Mouse (Mus musculus) embryonic facial prominence, embryonic 15.5 days (tissue): ENCODE results near the gene Scd4. TPM values are rescaled to one million over a fixed set of nuclear protein-coding genes. Genes with fewer than 3 reads are reported as not detected.
"Not testable (repeated sequence)": the region's sequence is repeated elsewhere in the genome, so short reads cannot be mapped to it uniquely, and the experiment has no call there.

Source experiments
- ATAC-seq: fragments of 200-750 bp; cut with Nextera tagmentation; 2 replicates; pipeline ENCODE4 v1.8.0; 2017; ENCODE audit warnings: low read depth, moderate TSS enrichment; ENCODE audit not compliant: insufficient number of reproducible peaks, low FRiP score, low TSS enrichment
- H3K27ac ChIP-seq: fragments of 300-500 bp; sonication (generic); replicated peaks from 2 replicates; pipeline ENCODE4 v1.5.1; 2015; ENCODE audit warnings: mild to moderate bottlenecking, inconsistent platforms
- H3K27me3 ChIP-seq: fragments of 300-500 bp; sonication (generic); 2 replicates; pipeline ENCODE4 v1.6.1; 2015; ENCODE audit warnings: inconsistent platforms
- H3K36me3 ChIP-seq: fragments of 300-500 bp; sonication (generic); 2 replicates; pipeline ENCODE4 v1.6.1; 2015; ENCODE audit warnings: mild to moderate bottlenecking, inconsistent platforms
- H3K4me1 ChIP-seq: fragments of 300-500 bp; sonication (generic); 2 replicates; pipeline ENCODE4 v1.6.1; 2015; ENCODE audit warnings: inconsistent platforms
- H3K4me2 ChIP-seq: fragments of 300-500 bp; sonication (generic); replicated peaks from 2 replicates; pipeline ENCODE4 v1.6.1; 2015; ENCODE audit warnings: mild to moderate bottlenecking, inconsistent platforms
- H3K4me3 ChIP-seq: fragments of 300-500 bp; sonication (generic); replicated peaks from 2 replicates; pipeline ENCODE4 v1.5.1; 2015; ENCODE audit warnings: mild to moderate bottlenecking, inconsistent platforms
- H3K9ac ChIP-seq: fragments of 300-500 bp; sonication (generic); 2 replicates; pipeline ENCODE4 v1.6.1; 2015; ENCODE audit warnings: inconsistent platforms
- H3K9me3 ChIP-seq: fragments of 300-500 bp; sonication (generic); replicated peaks from 2 replicates; pipeline ENCODE4 v1.6.1; 2016; ENCODE audit warnings: inconsistent platforms
- WGBS: fragments of 180-500 bp; shearing (Covaris S2); methylation state at CpG from one replicate; pipeline ENCODE4 v1.1.7; 2015; 5-methylcytosine and 5-hydroxymethylcytosine counted together
- polyA plus RNA-seq: library from polyadenylated mRNA; unstranded; fragments of >200 nt; fragmentation: Nextera tagmentation; extraction: Ambion mirVana; gene quantifications from 2 replicates; pipeline ENCODE4 v1.2.1, GENCODE M21; 2015

Scd4 gene
- polyA plus RNA-seq, 1 experiment from 2014 or later, result 0.39 TPM

GRCm38 (mm10) chr19:44363529-44363928 is 30.6 kb downstream of the Scd4 start:
- 24% methylated on average over 13 of the region's 13 CpGs for WGBS
- Histone ChIP-seq H3K36me3 (no peaks in the 10 kb centered on the region), H3K4me2 (no peak overlapping the region)

GRCm38 (mm10) chr19:44364029-44364428 is 31.1 kb downstream of the Scd4 start:
- no peak overlapping the region for H3K27ac ChIP-seq
- H3K4me2 ChIP-seq, result no peak overlapping the region
- 0 out of 2 replicates have a peak, but pooled peaks cover under 1% of the 10 kb centered on the region for H3K4me1 ChIP-seq
- H3K27me3 ChIP-seq, result no peaks in the 10 kb centered on the region
- no peaks in the 10 kb centered on the region for H3K36me3 ChIP-seq
- 78% methylated on average over 8 of the region's 8 CpGs for WGBS
- no peak overlapping the region for H3K9ac ChIP-seq
- ATAC-seq, result no peak
- no peaks in the 10 kb centered on the region for H3K9me3 ChIP-seq
- H3K4me3 ChIP-seq, result no peak overlapping the region

More at GRCm38 (mm10) chr19:44363529-44363928, 30.6 kb downstream of the Scd4 start:
- H3K4me1 ChIP-seq, result 0 out of 2 replicates have a peak, but pooled peaks cover 3% of the 10 kb centered on the region
- H3K4me3 ChIP-seq, result no peak overlapping the region
- H3K9me3 ChIP-seq, result no peaks in the 10 kb centered on the region
- H3K9ac ChIP-seq, result no peak overlapping the region
- ATAC-seq, result no peak
- H3K27ac ChIP-seq, result no peak overlapping the region
- H3K27me3 ChIP-seq, result no peaks in the 10 kb centered on the region

- WGBS, result 87% methylated on average over 4 of the region's 4 CpGs
Measured at GRCm38 (mm10) chr19:44365733-44366132, 32.8 kb downstream of the Scd4 start.

GRCm38 (mm10) chr19:44367076-44367475 is 34.2 kb downstream of the Scd4 start:
- H3K4me2 ChIP-seq, H3K27me3 ChIP-seq, H3K9ac ChIP-seq, H3K4me1 ChIP-seq, H3K36me3 ChIP-seq, ATAC-seq, H3K9me3 ChIP-seq, H3K27ac ChIP-seq, H3K4me3 ChIP-seq: not testable (repeated sequence)
- WGBS, result 68% methylated on average over 10 of the region's 10 CpGs

More at GRCm38 (mm10) chr19:44365733-44366132, 32.8 kb downstream of the Scd4 start:
- Histone ChIP-seq H3K36me3 (no peaks in the 10 kb centered on the region), H3K9ac (no peak overlapping the region), H3K9me3 (no peaks in the 10 kb centered on the region), H3K27ac (no peak overlapping the region), H3K4me3 (no peak overlapping the region), H3K27me3 (0 out of 2 replicates have a peak, but pooled peaks cover 2% of the 10 kb centered on the region), H3K4me1 (no peaks in the 10 kb centered on the region), H3K4me2 (no peak overlapping the region)
- no peak for ATAC-seq

- H3K36me3 ChIP-seq, result no peaks in the 10 kb centered on the region
- H3K9ac ChIP-seq, result no peak overlapping the region
- H3K4me1 ChIP-seq, result no peaks in the 10 kb centered on the region
- no peak overlapping the region for H3K27ac ChIP-seq
- no peaks in the 10 kb centered on the region for H3K9me3 ChIP-seq
- H3K4me2 ChIP-seq, result no peak overlapping the region
- 0 out of 2 replicates have a peak, but pooled peaks cover 2% of the 10 kb centered on the region for H3K27me3 ChIP-seq
- H3K4me3 ChIP-seq, result no peak overlapping the region
- ATAC-seq, result no peak
- WGBS, result 32% methylated on average over 8 of the region's 8 CpGs
Measured at GRCm38 (mm10) chr19:44369371-44369770, 36.5 kb downstream of the Scd4 start.

- Histone ChIP-seq H3K27ac (no peak overlapping the region), H3K27me3 (0 out of 2 replicates have a peak, but pooled peaks cover 2% of the 10 kb centered on the region), H3K4me3 (no peak overlapping the region), H3K9me3 (no peaks in the 10 kb centered on the region), H3K9ac (no peak overlapping the region), H3K4me2 (no peak overlapping the region), H3K36me3 (no peaks in the 10 kb centered on the region), H3K4me1 (no peaks in the 10 kb centered on the region)
- WGBS, result 59% methylated on average over 5 of the region's 5 CpGs
- ATAC-seq, result no peak
Measured at GRCm38 (mm10) chr19:44370231-44370630, 37.3 kb downstream of the Scd4 start.

GRCm38 (mm10) chr19:44372969-44373368 is 40.1 kb downstream of the Scd4 start:
- peak; percentile 86 for ATAC-seq
- 17% methylated on average over 6 of the region's 6 CpGs for WGBS
- H3K27me3 ChIP-seq, result 0 out of 2 replicates have a peak, but pooled peaks cover 2% of the 10 kb centered on the region
- H3K27ac ChIP-seq, result no peak overlapping the region
- H3K9ac ChIP-seq, result no peak overlapping the region
- no peak overlapping the region for H3K4me3 ChIP-seq
- no peaks in the 10 kb centered on the region for H3K9me3 ChIP-seq
- H3K36me3 ChIP-seq, result no peaks in the 10 kb centered on the region
- H3K4me2 ChIP-seq, result no peak overlapping the region
- 0 out of 2 replicates have a peak, but pooled peaks cover 2% of the 10 kb centered on the region for H3K4me1 ChIP-seq

- 30% methylated on average over 3 of the region's 3 CpGs for WGBS
- no peak for ATAC-seq
- no peak overlapping the region for H3K9ac ChIP-seq
- H3K27ac ChIP-seq, result no peak overlapping the region
- no peak overlapping the region for H3K4me3 ChIP-seq
- H3K9me3 ChIP-seq, result no peaks in the 10 kb centered on the region
- no peaks in the 10 kb centered on the region for H3K27me3 ChIP-seq
- 0 out of 2 replicates have a peak, but pooled peaks cover 3% of the 10 kb centered on the region for H3K4me1 ChIP-seq
- H3K4me2 ChIP-seq, result no peak overlapping the region
- no peaks in the 10 kb centered on the region for H3K36me3 ChIP-seq
Measured at GRCm38 (mm10) chr19:44376511-44376951, 43.6 kb downstream of the Scd4 start.

- ATAC-seq, result peak; percentile 71; the same call in 1 of the 2 replicates
- WGBS, result 35% methylated on average over 5 of the region's 5 CpGs
Measured at GRCm38 (mm10) chr19:44377629-44378375, 44.9 kb downstream of the Scd4 start.

GRCm38 (mm10) chr19:44379090-44379489 is 46.2 kb downstream of the Scd4 start:
- H3K9me3 ChIP-seq, result no peaks in the 10 kb centered on the region
- no peaks in the 10 kb centered on the region for H3K36me3 ChIP-seq
- no peak for ATAC-seq
- no peak overlapping the region for H3K4me2 ChIP-seq
- 0 out of 2 replicates have a peak, but pooled peaks cover 3% of the 10 kb centered on the region for H3K4me1 ChIP-seq
- H3K4me3 ChIP-seq, result no peak overlapping the region
- no peak overlapping the region for H3K9ac ChIP-seq
- no peak overlapping the region for H3K27ac ChIP-seq
- no peaks in the 10 kb centered on the region for H3K27me3 ChIP-seq

More at GRCm38 (mm10) chr19:44377629-44378375, 44.9 kb downstream of the Scd4 start:
- H3K36me3 ChIP-seq, result no peaks in the 10 kb centered on the region
- no peak overlapping the region for H3K4me2 ChIP-seq
- no peaks in the 10 kb centered on the region for H3K27me3 ChIP-seq
- H3K27ac ChIP-seq, result no peak overlapping the region
- no peak overlapping the region for H3K4me3 ChIP-seq
- 0 out of 2 replicates have a peak, but pooled peaks cover 3% of the 10 kb centered on the region for H3K4me1 ChIP-seq
- no peaks in the 10 kb centered on the region for H3K9me3 ChIP-seq
- H3K9ac ChIP-seq, result no peak overlapping the region

- no peak overlapping the region for H3K4me2 ChIP-seq
- H3K27ac ChIP-seq, result no peak overlapping the region
- H3K4me3 ChIP-seq, result no peak overlapping the region
- H3K36me3 ChIP-seq, result no peaks in the 10 kb centered on the region
- no peaks in the 10 kb centered on the region for H3K9me3 ChIP-seq
- 0 out of 2 replicates have a peak, but pooled peaks cover 3% of the 10 kb centered on the region for H3K4me1 ChIP-seq
- WGBS, result 84% methylated on average over 4 of the region's 4 CpGs
- no peak for ATAC-seq
- no peak overlapping the region for H3K9ac ChIP-seq
- no peaks in the 10 kb centered on the region for H3K27me3 ChIP-seq
Measured at GRCm38 (mm10) chr19:44380065-44380464, 47.2 kb downstream of the Scd4 start.
